Mouse (Mus musculus): ENCODE measurements around the gene Hemk1.

- no peak for TF ChIP-seq CTCF (IDR thresholded peaks at IDR 0.05; ENCODE audit: low read depth, low read length)
- TF ChIP-seq GATA1 (IDR thresholded peaks at IDR 0.05; ENCODE audit: borderline replicate concordance, low read length) = no peak
These were observed 57.7 kb downstream of the Hemk1 start for GRCm38 (mm10) chr9:107280322-107281027.
